Mouse (Mus musculus) C2C12 (cell line): ENCODE measurements around the gene Rab3gap2.

ENCODE experiments used
- CEBPB ChIP-seq: IDR thresholded peaks from one replicate; pipeline ENCODE4 v1.6.1; 2011; ENCODE audit warnings: low read depth, mild to moderate bottlenecking, control low read depth, moderate library complexity
- CTCF ChIP-seq: IDR thresholded peaks from one replicate; pipeline ENCODE4 v1.5.1; 2011; ENCODE audit not compliant: control insufficient read depth, insufficient read depth, insufficient read length
- MAX ChIP-seq: IDR thresholded peaks from one replicate; pipeline ENCODE4 v1.6.1; 2011; ENCODE audit warnings: mild to moderate bottlenecking, control low read depth
- USF1 ChIP-seq: IDR thresholded peaks from one replicate; pipeline ENCODE4 v1.6.1; 2011; ENCODE audit warnings: low read depth, mild to moderate bottlenecking, control low read depth, moderate library complexity

DNA sequence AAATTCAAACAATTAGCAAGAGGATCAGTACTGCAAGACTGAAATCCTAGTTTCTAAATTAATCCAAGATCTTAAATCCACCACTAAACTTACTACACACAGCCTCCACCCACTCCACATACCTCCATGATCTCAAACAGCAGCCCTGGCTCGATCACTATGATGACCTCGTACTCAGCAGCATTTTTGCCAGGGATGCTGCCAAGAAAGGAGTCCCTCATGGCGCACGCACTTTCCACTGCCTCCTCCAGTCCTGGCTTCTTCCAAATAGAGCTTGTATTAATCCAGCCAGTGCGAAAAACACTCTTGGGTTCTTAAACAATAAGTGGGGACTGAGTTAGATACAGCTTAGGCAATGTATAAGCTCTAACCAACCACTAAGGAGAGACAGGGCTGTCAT is 85.3 kb downstream of the Rab3gap2 start:
- TF ChIP-seq CTCF (no peak), USF1 (no peak), CEBPB (no peak), MAX (no peak)
